Mouse (Mus musculus): Measurements from ENCODE around the gene Wipf2.

DNA sequence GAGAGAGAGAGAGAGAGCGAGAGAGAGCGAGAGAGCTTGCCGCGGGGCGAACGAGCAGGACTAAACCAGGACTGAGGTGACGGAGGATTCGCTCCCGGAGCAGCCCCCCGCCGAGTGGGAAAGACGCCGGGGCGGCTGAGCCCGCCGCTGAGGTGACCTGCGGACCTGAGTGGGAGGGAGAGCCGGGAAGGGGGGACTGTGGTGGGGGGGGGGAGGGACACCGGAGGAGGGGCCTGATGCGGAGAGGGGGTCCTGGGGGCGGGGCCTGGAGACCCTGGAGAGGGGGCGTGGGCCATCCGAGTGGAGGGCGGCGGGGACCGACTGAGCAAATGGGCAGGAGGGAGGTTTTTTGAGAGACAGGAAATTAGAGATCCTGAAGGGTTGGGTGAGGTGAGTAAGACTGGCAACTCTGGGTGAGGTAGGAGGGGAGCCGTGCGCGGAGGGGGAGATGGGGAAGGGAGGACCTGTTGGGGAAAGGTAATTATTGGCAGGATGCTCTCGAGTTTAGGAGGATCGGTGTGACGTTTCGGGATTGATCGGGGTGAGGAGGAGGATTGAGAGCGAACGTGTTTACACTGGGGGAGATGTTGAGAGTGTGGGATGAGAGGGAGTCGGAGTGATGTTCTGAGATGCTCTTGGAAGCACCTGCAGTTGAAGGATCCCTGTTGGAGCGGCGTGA is 452 bp downstream of the Wipf2 start:
- 0 out of 2 replicates have a peak, but pooled peaks have one; percentile 11 for TF ChIP-seq POLR2A (IDR thresholded peaks at IDR 0.05; ENCODE audit: extremely low read depth, insufficient read depth, low read length)
- TF ChIP-seq CTCF (IDR thresholded peaks at IDR 0.05; ENCODE audit: extremely low read depth, insufficient read depth, low read length), result no peak
